Comparison of ENCODE assay signal across 8 mouse cellular contexts in genomic region chr4:130198694-130199670, GRCm38 (mm10). TPM values are rescaled to one million over a fixed set of nuclear protein-coding genes. Genes with fewer than 3 reads are reported as not detected.
DNase-seq lines count a peak whose midpoint lies in the region; ATAC-seq and TF ChIP-seq lines count a peak whose summit lies in the region.

No protein-coding gene starts in this region.

- CTCF ChIA-PET in Patski (lab: Charles Lee): interaction anchor here (1.0 to 2.0 kb wide), 8 partner anchors 10 to 335 kb away, joined by 3 to 18 read pairs (median 6); no protein-coding TSS in a partner anchor

- no peaks in the 10 kb centered on the region for H3K27me3 ChIP-seq in Patski
- H3K27me3 ChIP-seq in hindbrain, embryonic 13.5 days: peaks cover 16% of the 10 kb centered on the region

- H3K4me1 ChIP-seq in hindbrain, embryonic 13.5 days (replicated peaks): peaks cover 6% of the 10 kb centered on the region

- no peaks in the 10 kb centered on the region for H3K9me3 ChIP-seq in hindbrain, embryonic 13.5 days

- H3K36me3 ChIP-seq in hindbrain, embryonic 13.5 days: no peaks in the 10 kb centered on the region

- no peak for DNase-seq in Patski (ENCODE audit: low read depth, low spot score)
- DNase-seq in cerebellum, postnatal 14 days: peak; percentile 98 to 99
- DNase-seq in frontal cortex, postnatal 14 days (ENCODE audit: low spot score in 2 of 2): peak; percentile 76 to 89
- DNase-seq in layer of hippocampus, postnatal 25 days (ENCODE audit: extremely low spot score in 1 of 2, low spot score in 1 of 2): peak; percentile 92 to 99
- DNase-seq in lung, postnatal 14 days: peak; percentile 91
- DNase-seq in retina, adult 2 months (ENCODE audit: low read depth, low spot score): peak; percentile 53
- DNase-seq in thymus, postnatal 25 days: peak; percentile 74

- peak overlapping the region; percentile 38 for H3K4me3 ChIP-seq in hindbrain, embryonic 13.5 days

- in situ Hi-C loops in Patski (cut with MboI; ENCODE audit: low pct_unique_long_range_greater_than_20kb): loop anchor here (5.0 kb wide), 2 partner anchors 38 to 93 kb away; no protein-coding TSS in a partner anchor

- WGBS in hindbrain, embryonic 13.5 days: 18% methylated on average over 35 of the region's 35 CpGs

- H3K4me2 ChIP-seq in hindbrain, embryonic 13.5 days: peak overlapping the region; percentile 62

- no peak overlapping the region for H3K27ac ChIP-seq in hindbrain, embryonic 13.5 days

- ATAC-seq in Patski: no peak
- peak; percentile 75 for ATAC-seq in hindbrain, embryonic 13.5 days (ENCODE audit: low FRiP score)

- POLR2A ChIA-PET in Patski (lab: Charles Lee): no interaction called here

- peak overlapping the region; percentile 71 for H3K9ac ChIP-seq in hindbrain, embryonic 13.5 days

- peak; percentile 93 for TF ChIP-seq CTCF in Patski (IDR thresholded peaks at IDR 0.05)

RNA-seq across cellular contexts. Expression of gene Gm853, which starts 23.2 kb away (rescaled TPM):
- 0.03 TPM for polyA plus RNA-seq in Patski (2021)
- polyA plus RNA-seq in hindbrain, embryonic 13.5 days (2015; fragmentation: Nextera tagmentation; extraction: Ambion mirVana): 0.67 and 1.4 TPM in 2 replicates
- not detected for total RNA-seq in layer of hippocampus, postnatal 25 days (2021)

RNA-seq across cellular contexts. Expression of gene Tinagl1, which starts 24.1 kb away (rescaled TPM):
- polyA plus RNA-seq in Patski (2021): 506 TPM
- polyA plus RNA-seq in hindbrain, embryonic 13.5 days (2015; fragmentation: Nextera tagmentation; extraction: Ambion mirVana): 7.5 and 7.6 TPM in 2 replicates
- total RNA-seq in layer of hippocampus, postnatal 25 days (2021): 1 to 10 TPM; 7.5 to 8.7 TPM

RNA-seq across cellular contexts. Expression of gene Hcrtr1, which starts 59.8 kb away (rescaled TPM):
- 0.23 TPM for polyA plus RNA-seq in Patski (2021)
- polyA plus RNA-seq in hindbrain, embryonic 13.5 days (2015; fragmentation: Nextera tagmentation; extraction: Ambion mirVana): 0.60 and 1.0 TPM in 2 replicates
- total RNA-seq in layer of hippocampus, postnatal 25 days (2021): 1 to 10 TPM; 3.2 to 4.5 TPM

Comparison
In these comparisons a context has a peak if more than half of its experiments do, and no peak if none do; other contexts are left out.
1. RNA of gene Tinagl1, which starts 24.1 kb away (polyA plus RNA-seq): 506 TPM in Patski (single experiment); 7.5 to 7.6 TPM in hindbrain, embryonic 13.5 days; every median in the first group is over 10 times any median in the second.